Mouse (Mus musculus): ENCODE results near the gene Rai1.

GRCm38 (mm10) chr11:60217467-60217866, 112.7 kb downstream of the Rai1 start:
- no peak for TF ChIP-seq POLR2A (IDR thresholded peaks at IDR 0.05; ENCODE audit: control insufficient read depth, extremely low read depth, insufficient read depth, low read length, poor library complexity)
- TF ChIP-seq CTCF (IDR thresholded peaks at IDR 0.05; ENCODE audit: borderline replicate concordance, control insufficient read depth, extremely low read depth, insufficient read depth, low read length, poor library complexity) = no peak

All from thymus, adult 2 months (tissue).